Mouse (Mus musculus) right cerebral cortex, postnatal 10 days (tissue): ENCODE measurements around the gene Zbtb39.
"Not testable (repeated sequence)": the region's sequence is repeated elsewhere in the genome, so short reads cannot be mapped to it uniquely, and the experiment has no call there.

ENCODE experiments used
- DNase-seq, 2 experiments: peaks; one replicate each; pipeline ENCODE4 v3.0.0; 2021; ENCODE audit warnings: low spot score in 2 of 2

The Zbtb39 gene

GRCm38 (mm10) chr10:127785411-127785810 is 46.1 kb downstream of the Zbtb39 start:
- DNase-seq: not testable (repeated sequence)
